Mouse (Mus musculus) olfactory bulb, adult 2 months (tissue): ENCODE measurements around the gene Manba.

Source experiments
- CTCF ChIP-seq: fragments of 200-500 bp; IDR thresholded peaks from 2 replicates; pipeline ENCODE4 v1.5.1; 2012; ENCODE audit warnings: low read depth, mild to moderate bottlenecking, low read length, moderate library complexity; ENCODE audit not compliant: insufficient read depth
- POLR2A ChIP-seq: fragments of 200-500 bp; IDR thresholded peaks from 2 replicates; pipeline ENCODE4 v1.6.1; 2012; ENCODE audit warnings: mild to moderate bottlenecking, low read depth, low read length, moderate library complexity; ENCODE audit not compliant: insufficient read depth

- TF ChIP-seq CTCF, result no peak
- TF ChIP-seq POLR2A, result no peak
These were observed 40.5 kb upstream of the Manba start for GRCm38 (mm10) chr3:135444930-135445329.
